Mouse (Mus musculus): Measurements from ENCODE around the gene Mcpt8.
"Not testable (repeated sequence)": the region's sequence is repeated elsewhere in the genome, so short reads cannot be mapped to it uniquely, and the experiment has no call there.

The Mcpt8 gene

DNA sequence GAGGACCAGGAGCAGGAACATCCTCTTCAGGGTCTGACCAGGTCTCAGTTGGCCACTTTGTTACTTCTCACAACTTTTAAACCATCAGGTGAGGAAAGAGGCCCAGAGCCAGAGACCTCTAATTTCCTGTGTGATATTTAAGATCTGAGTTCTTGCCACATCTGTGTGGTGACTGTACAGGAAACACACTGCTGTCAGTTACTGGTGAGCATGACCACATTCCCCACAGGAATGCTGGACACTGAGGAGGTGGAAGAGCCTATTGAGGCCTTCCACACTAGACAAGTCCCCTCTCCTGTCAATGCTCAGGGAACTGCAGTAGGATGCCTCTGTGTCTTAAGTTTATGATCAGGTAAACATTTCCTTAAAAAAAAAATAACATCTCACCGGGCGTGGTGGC, at the start of gene Mcpt8:
TSS of gene Mcpt8 (minus strand) at position 107 of the 400 bp plus-strand sequence.
- no peak for DNase-seq (ENCODE audit: low spot score)

DNA sequence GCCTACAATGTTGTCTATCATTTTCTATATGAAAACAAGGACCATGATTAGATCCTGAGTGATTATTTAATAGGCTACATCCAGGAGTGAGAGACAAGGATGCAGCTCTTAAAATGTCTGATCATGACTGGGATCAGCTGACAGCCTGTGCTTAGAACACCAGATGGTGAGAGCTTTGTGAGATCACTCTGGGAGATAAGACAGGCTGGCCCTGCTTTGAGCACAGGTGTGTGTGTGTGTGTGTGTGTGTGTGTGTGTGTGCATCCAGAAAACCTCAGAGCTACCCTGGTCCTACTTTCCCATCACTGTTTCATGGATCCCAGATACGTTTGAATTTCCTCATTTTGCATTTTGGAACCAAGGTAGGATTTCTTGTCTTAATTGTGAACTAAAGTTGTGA, 48.6 kb upstream of the Mcpt8 start:
- DNase-seq (ENCODE audit: low spot score) = not testable (repeated sequence)

DNA sequence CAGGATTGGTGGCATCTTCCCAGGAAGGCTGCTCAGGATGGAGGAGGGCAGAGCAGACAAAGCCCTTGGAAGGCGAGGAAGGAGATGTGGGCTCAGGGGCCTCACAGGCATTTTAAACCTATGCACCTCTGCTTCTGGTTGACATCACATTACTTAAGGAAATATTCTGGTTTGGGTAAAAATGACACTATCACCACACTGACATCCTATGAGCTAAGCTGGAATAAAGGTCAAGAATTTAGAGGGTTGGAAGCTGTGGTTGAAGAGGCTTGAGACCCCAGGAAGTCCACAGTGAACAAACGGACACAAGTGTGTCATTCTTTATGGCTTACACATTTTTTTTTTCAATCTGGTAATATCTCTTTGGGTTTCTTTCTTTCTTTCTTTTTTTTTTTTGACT, 47.4 kb upstream of the Mcpt8 start, which contains the start of gene Gzmd:
TSS of gene Gzmd (minus strand) at position 101 of the 400 bp plus-strand sequence.
- DNase-seq (ENCODE audit: low spot score) = not testable (repeated sequence)

DNA sequence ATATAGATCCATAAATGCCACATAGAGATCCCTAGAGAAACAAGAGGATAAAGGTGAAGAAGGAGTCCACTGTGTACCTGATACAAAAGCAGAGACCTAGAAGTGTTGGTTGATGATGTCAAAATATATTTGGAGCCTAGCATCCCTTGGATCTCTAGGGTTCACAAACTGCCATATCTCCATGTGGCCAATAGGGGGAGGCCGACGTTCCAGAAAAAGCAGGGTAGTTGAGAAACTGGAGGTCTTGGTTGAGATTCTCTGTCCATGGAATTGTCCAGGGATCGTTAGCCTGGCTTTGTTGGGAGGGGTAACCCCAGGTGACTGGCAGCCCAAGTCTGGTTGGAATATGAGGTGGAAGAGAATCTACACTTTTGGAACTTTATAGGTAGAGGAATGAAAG, 43.3 kb upstream of the Mcpt8 start:
- DNase-seq (ENCODE audit: low spot score) = no peak

DNA sequence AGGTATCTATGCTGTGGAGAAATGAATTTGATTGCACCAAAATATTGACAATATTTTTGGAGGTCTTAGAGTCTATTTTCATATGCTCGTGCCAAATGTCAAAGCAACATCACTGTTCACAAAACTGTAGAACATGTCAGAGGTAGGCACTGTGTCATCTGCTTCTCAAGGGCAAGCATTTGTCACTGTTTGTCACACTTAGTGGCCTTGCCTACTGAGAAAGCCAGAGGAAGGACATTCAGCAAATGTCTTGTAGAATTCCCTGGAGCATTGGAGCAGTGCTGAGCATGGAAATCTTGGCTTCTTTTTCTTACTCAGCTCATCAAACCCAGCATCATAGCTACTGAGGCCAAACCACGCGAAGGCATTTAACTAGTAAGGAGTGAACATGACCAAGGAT, 38.4 kb upstream of the Mcpt8 start:
- no peak for DNase-seq (ENCODE audit: low spot score)

DNA sequence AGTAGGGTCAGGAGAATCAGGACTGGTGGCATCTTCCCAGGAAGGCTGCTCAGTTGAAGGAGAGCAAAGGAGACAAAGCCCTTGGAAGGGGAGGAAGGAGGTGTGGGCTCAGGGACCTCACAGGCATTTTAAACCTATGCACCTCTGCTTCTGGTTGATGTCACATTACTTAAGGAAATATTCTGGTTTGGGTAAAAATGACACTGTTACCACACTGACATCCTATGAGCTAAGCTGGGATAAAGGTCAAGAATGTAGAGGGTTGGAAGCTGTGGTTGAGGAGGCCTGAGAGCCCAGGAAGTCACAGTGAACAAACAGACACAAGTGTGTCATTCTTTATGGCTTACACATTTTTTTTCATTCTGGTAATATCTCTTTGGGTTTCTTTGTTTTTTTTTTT, 35.5 kb upstream of the Mcpt8 start, which contains the start of gene Gzme:
TSS of gene Gzme (minus strand) at position 101 of the 400 bp plus-strand sequence.
- no peak for DNase-seq (ENCODE audit: low spot score)

DNA sequence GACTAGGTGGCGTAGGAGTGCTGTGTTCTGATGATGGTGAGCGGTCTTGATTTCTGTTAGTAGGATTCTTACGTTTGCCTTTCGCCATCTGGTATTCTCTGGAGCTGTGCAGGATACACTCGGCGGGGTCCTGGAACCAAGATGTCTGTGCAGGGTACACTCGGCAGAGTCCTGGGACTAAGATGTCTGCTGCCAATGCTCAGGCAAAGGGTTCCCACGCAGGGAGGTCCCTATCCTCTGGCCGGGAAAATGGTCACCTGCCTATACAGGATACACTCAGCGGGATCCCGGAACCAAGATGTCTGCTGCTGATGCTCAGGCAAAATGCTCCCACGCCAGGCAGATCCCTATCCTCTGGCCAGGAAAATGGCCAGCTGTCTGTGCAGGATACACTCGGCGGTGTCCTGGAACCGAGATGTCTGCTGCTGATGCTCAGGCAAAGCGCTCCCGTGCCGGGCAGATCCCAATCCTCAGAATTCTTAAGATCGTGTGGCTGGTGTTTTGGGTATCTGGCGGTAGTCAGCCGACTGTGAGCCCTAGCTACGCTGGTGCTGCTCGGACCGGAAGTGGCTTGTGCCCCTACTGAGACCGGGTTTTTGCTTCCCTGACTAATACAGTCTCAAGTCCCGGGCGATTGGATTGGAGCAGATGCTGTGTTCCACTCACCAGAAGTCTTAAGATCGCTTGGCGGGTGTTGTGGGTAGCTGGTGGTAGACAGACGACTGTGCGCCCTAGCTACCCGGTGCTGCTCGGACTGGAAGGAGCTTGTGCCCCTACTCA, 30.6 kb upstream of the Mcpt8 start:
- not testable (repeated sequence) for DNase-seq (ENCODE audit: low spot score)

DNA sequence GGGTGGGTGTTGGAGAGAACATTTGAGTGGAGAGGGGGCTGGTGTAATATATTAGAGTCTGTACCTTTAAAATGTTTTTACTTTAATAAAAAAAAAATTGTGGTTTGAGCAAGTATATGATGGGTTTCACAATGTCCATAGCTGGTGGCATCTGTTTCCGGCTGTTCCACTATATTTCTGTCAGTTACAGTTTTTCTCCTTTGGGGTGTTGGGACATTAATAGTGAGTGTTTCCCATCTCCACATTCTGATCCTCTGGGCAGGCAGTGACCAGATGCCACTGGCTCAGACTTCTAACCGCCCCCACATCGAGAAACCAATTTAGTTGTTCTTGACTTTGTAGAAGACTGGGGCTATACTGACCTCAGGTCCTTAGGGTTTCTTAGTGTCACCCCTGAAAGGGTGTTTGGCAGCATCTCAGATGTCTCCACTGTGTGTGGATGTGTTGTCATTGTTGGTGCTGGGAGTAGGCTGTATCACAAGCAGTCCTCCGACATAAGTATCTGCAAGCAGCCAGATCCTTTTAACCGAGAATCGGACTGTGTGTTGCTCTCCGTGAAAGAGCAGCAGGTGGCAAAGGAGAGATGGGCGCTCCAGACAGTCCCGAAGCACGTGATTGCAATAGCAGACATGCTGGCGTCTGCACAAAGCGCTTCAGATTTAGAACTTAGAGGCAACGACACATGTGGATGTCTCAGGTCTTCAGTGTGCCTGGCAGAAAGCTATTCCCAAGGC, 20.5 kb upstream of the Mcpt8 start:
- DNase-seq (ENCODE audit: low spot score) = no peak

DNA sequence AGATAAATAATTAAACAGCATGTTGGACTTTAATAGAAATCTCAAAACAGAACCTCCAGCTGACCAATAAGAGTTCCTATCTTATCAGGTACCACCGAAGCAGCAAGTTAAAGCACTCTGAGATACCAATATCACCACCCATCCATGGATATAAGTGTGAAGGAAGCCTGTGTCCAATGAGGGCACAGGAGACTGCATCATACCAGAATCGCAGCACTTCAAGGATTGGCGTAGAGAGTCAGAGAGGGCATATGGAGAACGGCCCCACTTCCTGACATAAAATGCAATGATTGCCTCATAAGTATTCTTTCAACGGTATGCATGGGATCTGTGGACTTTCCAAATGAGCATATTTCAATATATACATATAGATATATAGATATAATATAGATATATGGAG, 19.9 kb upstream of the Mcpt8 start:
- no peak for DNase-seq (ENCODE audit: low spot score)

DNA sequence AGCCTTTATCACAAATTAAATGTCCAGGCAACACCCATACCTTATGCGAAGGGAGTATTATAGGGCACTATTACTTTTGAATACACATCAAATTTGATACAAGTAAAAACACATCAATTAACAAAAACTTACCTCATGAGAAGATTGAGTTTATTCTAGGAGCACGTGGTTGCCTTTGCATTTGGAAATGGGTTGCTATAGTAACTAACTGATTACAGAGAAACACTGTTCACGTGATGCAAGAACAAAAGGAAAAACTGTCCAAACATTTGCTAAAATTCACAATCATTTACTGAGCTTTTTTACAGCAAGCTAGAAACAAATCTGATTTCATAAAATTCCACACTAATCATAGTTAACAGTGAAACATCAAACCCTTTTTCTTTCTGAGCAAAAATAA, 18.4 kb upstream of the Mcpt8 start:
- no peak for DNase-seq (ENCODE audit: low spot score)

DNA sequence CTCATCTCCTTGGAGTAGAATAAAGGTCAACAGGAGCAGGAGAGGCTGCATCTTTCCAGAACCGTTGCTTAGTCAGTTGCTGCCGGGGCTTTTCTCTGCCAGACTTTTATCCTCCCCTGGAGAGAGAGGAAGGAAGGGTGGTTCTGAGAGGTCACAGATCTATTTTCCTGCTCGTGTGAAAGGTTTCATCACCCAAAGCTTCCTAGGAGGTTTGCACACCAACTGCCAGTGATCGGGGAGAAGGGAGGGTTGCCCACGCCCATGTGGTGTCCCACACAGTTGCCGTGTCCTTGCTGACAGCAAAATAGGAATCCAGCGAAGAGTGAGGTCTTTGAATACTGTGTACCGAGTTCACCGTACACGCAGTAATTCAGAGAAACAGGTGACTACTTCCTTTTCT, 17.3 kb upstream of the Mcpt8 start, which contains the start of gene Ctsg:
TSS of gene Ctsg (minus strand) at position 189 of the 400 bp plus-strand sequence.
- DNase-seq (ENCODE audit: low spot score) = no peak

DNA sequence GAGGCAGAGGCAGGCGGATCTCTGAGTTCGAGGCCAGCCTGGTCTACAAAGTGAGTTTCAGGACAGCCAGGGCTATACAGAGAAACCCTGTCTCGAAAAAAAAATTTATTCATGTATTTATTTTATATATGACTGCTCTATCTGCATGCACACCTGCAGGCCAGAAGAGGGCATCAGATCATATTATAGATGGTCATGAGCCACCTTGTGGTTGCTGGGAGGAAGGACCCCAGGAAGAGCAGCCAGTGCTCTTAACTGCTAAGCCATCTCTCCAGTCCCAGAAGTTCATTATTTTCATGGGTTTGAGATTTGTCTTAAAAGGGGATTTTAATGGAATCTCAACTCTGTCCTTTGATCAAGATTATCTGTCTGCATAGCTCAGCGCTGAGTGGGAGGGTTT, 13.9 kb upstream of the Mcpt8 start:
- DNase-seq (ENCODE audit: low spot score) = no peak

DNA sequence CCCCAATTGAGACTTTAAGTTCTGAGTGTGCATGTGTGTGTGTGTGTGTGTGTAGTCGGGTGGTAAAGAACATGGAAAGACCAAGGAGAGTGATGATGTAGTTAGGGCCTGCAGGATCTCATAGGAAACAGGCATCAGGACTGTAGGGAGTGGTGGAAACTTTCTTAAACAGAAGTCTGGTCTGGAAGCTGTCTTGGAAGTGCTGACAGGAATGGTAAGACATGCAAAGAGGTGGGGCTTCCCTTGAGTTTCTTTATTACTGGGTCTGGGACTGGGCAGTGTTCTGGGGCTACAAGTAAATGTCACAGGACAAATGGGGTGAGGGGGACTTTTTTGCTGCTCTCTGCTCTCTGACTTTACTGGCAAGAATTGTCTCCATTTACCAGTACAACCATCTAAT, 12.5 kb upstream of the Mcpt8 start:
- no peak for DNase-seq (ENCODE audit: low spot score)

DNA sequence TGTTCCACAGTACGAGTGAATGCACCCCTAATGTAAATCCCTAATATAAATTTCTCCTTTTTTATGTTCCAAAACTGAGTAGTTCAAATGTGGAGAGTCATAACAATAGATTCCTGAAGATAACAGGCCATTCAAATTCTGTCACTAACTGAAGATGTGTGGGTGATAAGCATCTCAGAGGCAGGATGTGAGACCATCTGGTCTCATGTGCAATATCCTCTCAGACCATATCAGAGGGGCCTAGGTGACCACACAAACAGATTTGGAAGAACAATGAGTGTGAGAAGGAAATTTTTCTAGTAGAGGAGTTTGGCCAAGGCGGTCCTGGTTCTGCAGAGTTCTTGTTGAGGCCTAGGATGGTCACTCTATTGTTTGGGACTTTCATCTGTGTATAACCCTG, 8.3 kb upstream of the Mcpt8 start:
- DNase-seq (ENCODE audit: low spot score) = no peak

DNA sequence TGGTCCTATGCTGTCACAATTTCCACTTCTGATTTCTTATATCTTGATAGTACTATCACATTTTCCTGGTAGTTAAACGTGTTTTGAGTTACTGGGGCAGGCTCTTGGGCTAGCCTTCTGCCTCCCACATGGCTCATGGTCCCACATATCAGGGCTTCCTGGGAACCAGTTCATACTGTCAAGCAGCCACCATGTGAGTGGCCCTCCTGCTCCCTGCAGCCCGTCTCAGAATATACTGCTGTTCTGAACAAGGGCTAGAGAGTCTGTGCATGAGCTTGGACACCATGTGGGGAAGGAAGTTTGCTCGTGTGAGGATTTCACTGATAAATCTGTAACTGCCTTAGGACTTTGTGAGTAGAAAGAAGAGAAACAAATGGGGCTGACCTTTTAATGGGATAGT, 1.6 kb upstream of the Mcpt8 start:
- DNase-seq (ENCODE audit: low spot score) = no peak

DNA sequence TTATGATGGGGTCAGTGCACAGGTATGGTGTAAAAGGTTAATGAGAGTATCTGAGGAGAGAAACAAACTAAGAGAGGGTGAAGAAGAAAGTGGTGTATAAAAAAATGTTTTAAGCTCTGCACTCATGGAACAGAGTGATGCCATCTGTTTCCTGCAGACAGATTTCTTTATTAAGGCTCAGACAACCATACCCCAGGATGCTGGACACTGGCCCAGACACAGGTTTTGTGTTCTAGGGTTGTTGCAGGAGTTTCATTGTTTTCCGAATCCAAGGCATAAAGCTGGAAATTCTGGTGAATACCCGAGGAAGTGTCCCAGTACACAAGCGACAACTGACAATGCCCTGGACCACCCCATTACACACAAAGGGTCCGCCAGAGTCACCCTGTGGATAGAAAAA, 3.1 kb downstream of the Mcpt8 start:
- DNase-seq (ENCODE audit: low spot score) = no peak

DNA sequence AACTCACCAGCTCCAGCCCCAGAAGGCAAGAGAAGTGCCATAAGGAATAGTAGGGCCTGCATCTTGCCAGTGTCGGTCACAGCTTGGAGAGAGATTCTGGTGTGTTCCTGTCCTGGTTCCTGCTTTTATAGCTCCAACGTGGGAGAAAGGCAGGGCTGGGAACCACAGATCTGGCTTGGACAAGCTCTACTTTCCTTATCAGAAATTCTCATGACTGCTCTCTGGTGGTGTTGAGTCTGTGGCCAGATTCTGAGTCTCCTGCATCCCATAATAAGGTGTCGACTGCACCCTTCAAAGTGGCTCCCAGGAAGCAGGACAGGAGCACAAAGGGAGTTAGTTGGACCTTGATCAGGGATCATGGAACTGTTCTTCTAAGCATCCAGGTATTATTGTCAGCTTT, 22.9 kb downstream of the Mcpt8 start, which contains the start of gene Mcpt4:
TSS of gene Mcpt4 (minus strand) at position 101 of the 400 bp plus-strand sequence.
- DNase-seq (ENCODE audit: low spot score) = not testable (repeated sequence)

DNA sequence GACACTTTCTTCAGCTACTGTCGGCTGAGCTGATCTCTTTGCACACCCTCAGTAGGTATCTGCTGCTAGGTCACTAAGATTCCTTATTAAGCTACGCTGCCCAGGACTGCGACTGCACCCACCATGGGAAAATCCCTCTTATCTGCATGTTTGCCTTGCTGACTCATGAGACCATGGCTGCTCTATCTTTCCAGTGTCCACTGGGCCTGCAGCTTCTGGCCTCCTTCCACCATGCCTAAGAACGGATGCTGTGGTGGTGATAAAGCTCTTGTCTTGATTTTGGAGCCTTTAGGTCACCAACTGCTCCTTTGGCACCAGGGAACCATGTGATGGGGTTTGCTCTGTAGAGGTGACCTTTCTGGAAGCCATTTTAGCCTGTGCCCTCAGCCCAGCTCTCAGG, 27.4 kb downstream of the Mcpt8 start:
- no peak for DNase-seq (ENCODE audit: low spot score)

DNA sequence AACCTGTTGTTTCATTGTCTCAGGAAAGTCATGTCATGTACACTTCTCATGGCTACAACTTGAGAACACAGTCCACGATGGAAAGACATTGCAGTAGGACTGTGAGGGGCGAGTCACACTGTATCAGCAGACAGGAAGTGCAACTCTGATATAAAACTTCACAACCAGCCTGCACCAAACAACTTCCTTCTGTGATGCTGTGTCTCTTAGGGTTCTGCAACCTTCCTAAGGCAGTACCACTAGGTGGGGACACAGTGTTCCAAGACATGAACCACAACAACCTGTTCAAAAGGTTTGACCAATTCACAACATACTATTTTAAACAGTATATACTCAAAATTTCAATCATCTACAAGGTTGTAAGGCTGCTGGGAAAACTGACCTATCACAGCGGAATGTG, 29.7 kb downstream of the Mcpt8 start:
- DNase-seq (ENCODE audit: low spot score) = no peak

DNA sequence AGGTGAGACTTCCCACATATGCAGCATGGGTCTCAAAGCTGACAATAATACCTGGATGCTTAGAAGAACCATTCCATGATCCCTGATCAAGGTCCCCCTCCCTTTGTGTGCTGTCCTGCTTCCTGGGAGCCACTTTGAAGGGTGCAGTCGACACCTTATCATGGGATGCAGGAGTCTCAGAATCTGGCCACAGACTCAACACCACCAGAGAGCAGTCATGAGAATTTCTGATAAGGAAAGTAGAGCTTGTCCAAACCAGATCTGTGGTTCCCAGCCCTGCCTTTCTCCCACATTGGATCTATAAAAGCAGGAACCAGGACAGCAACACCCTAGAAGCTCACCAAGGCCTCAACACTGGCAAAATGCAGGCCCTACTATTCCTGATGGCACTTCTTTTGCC, 43.3 kb downstream of the Mcpt8 start, which contains the start of gene Mcpt2:
TSS of gene Mcpt2 (plus strand) at position 250 of the 400 bp plus-strand sequence.
- DNase-seq (ENCODE audit: low spot score) = not testable (repeated sequence)

DNA sequence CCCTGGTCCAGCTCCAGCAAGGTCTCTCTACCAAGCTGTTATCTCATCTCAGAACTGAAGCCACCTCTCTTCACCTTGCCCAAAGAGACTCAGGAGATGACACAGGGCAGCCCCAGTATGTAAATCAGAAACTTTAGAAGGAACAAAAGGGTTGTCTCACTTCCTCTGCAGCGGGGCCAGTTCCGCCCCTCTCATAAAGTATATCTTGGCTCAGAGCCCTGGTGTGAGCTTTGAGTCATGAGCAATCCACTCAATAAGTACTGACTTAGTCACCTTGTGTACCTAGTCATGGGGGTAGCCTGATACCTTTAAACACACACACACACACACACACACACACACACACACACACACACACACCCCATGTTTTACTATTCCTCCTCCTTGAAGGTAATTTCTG, 50.6 kb downstream of the Mcpt8 start:
- DNase-seq (ENCODE audit: low spot score) = peak; percentile 4

Measured in urinary bladder, postnatal 25 days (tissue).